Mouse (Mus musculus): ENCODE measurements at regions not wholly inside any gene's neighbourhood (a gene's known extent, or its start where the extent isn't known, plus 50 kb on each side); places are given as distances from the start of the nearest gene placed in this dataset.

DNA sequence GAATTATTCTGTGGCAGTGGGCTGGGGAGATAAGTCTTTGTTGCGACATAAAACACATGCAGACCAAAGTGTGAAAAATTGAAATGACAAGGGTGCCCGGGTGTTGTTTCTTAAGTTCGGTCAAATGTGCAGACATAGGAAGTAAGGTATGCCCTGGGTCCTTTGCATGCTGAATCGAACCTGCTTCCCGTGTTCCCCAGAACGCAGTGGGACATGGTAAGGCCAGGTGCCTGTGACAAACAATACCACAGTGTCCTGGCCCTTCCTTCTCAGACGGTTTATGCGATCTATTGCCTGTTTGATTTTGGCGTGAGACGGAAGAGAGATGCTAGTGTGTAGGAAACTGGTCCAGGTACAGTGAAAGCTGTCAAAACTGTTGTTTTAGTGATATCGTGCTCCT is 1022.1 kb downstream of the Adgrl2 start:
- TF ChIP-seq CTCF (IDR thresholded peaks at IDR 0.05; ENCODE audit: borderline replicate concordance, extremely low read depth, insufficient read depth, insufficient read length) (no peak), POLR2A (IDR thresholded peaks at IDR 0.05; ENCODE audit: borderline replicate concordance, extremely low read depth, insufficient read depth, insufficient read length, poor library complexity, severe bottlenecking) (no peak)
